Mouse (Mus musculus) telencephalon, adult 2 months (tissue): Measurements from ENCODE around the gene Serpinb3d.
"Not testable (repeated sequence)": the region's sequence is repeated elsewhere in the genome, so short reads cannot be mapped to it uniquely, and the experiment has no call there.

Experiments
- DNase-seq: peaks from one replicate; pipeline ENCODE4 v3.0.0-alpha.2; 2011; ENCODE audit warnings: low read depth, low spot score

The Serpinb3d gene

DNA sequence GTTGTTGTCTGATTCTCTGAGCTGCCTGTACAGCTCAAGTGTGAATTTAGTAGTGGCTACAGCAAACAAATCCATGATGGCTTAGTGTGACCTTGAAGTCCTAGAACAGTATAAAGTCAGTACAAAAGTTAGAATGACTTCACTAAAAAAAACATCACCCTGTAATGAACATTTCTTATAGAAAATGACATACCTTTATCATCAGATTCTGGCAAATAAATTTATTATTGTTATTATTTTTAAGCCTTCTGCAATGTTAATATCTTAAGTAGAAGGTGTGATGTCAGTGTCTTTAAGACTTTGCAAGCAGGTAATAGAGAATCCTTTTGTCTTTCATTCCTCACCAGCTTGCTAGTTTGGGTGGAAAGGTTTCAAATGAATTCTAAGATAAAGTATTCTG lies at the start of gene Serpinb3d:
Serpinb3d (minus strand) TSS at position 101 of the 400 bp plus-strand sequence.
- no peak for DNase-seq

DNA sequence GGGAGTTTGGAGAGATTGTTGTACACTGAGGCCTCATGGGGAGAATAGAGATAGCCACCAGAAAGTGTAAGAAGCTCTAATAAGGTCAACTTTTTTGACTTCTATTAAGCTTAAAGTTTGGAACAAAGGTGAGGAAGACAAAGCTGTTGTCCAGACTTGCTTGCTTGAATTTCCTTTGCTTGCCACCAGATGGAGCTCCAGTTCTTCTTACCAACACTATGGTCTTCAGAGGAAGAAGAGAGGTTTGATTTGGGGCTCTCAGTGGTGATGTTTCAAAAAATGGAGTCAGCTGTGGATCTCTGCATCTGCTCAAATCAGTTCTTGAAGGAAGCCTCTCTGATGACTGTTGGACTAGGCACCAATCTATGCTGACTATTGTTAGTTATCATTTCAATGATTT lies 44.1 kb upstream of the Serpinb3d start:
- not testable (repeated sequence) for DNase-seq

DNA sequence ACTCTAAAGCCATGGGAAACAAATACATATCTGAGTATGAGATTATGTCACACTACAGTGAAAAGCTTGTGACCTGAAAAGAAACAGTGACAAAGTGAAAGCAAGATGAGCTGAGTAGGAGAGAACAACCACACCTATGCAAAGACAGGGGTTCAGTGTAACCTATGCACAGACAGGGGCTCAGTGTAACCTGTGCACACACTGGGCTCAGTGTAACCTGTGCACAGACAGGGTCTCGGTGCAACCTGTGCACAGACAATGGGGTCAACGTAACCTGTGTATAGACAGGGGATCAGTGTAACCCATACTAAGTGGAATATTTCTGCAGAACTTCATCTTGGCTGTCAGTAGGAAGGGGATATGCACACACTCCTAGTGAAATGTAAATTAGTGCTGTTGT lies 15.1 kb upstream of the Serpinb3d start:
- DNase-seq, result no peak

DNA sequence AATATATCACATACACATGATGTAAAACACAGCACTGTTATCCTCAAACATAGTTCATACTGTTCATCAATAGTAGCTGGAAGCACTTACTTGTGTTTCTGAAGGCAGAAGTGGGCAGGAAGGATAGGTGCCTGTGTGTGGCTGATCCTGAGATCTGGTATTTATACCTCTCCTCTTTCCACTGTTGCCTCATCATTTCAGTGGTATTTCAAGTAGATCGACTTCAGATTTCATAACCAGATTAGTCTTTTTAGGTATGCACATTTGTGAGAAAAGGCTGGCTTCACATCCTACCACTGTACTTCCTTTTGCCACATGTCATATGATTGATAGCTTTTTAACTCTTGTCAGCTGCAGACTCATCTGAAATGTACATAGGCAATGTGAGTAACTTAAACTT lies 31.1 kb downstream of the Serpinb3d start, which contains the start of gene Serpinb3a:
Serpinb3a (minus strand) TSS at position 101 of the 400 bp plus-strand sequence.
- DNase-seq, result no peak

DNA sequence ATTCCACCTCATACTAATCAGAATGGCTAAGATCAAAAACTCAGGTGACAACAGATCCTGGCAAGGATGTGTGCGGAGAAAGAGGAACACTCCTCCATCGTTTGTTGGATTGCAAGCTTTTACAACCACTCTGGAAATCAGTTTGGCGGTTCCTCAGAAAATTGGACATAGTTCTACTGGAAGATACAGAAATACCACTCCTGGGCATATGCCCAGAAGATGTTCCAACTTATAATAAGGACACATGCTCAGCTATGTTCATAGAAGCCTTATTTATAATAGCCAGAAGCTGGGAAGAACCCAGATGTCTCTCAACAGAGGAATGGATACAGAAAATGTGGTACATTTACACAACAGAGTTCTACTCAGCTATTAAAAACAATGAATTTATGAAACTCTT lies 49.1 kb downstream of the Serpinb3d start:
- DNase-seq, result peak; percentile 44
